9 mouse cellular contexts compared by ENCODE assay signal in the genomic region with DNA sequence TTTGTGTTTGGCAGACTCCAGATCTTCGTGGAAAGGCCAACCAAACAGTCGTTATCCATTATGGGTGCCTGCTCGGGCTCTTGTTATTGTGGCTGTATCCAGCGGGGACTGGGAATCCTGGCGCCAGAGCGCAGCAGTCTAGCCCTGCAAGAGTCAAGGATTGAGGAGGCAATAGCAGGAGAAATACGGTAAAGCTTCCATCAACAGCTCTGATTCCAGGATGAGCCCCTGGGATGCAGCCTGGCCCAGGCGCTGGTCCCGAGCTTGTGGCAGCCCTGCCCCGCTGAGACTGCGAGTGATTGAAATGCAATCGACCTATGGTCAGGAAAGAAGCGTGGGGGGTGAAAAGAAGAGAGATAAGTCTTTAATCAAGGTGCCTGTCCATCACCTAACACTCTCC.
DNase-seq lines count a peak whose midpoint lies in the region; ATAC-seq and TF ChIP-seq lines count a peak whose summit lies in the region.
"Had no signal": no experiment of that assay in that cellular context is flagged by ENCODE, and none has a peak within 500 bp of the region (broad histone marks: within the 10 kb centered on the region; RNA-seq: fewer than 3 reads in every experiment).

No protein-coding gene starts in this region.

- WGBS in lung, embryonic 14.5 days, result under 1% methylated on average over 13 of the region's 13 CpGs
- WGBS in heart, embryonic 15.5 days, result 4% methylated on average over 13 of the region's 13 CpGs
- 2% methylated on average over 13 of the region's 13 CpGs for WGBS in midbrain, embryonic 14.5 days

- H3K4me1 ChIP-seq in lung, embryonic 14.5 days (ENCODE audit: insufficient read depth), result 0 out of 2 replicates have a peak, but pooled peaks cover 4% of the 10 kb centered on the region
- peaks cover 16% of the 10 kb centered on the region for H3K4me1 ChIP-seq in heart, embryonic 15.5 days (replicated peaks)
- H3K4me1 ChIP-seq in midbrain, embryonic 14.5 days (ENCODE audit: control insufficient read depth, insufficient read depth, low read length), result peaks cover 8% of the 10 kb centered on the region; the same call in 1 of the 2 replicates

- no peaks in the 10 kb centered on the region for H3K36me3 ChIP-seq in lung, embryonic 14.5 days (ENCODE audit: insufficient read depth)
- H3K36me3 ChIP-seq in heart, embryonic 15.5 days, result no peaks in the 10 kb centered on the region
- no peaks in the 10 kb centered on the region for H3K36me3 ChIP-seq in midbrain, embryonic 14.5 days (ENCODE audit: control insufficient read depth, insufficient read depth, low read length)
- H3K36me3 ChIP-seq: midbrain, embryonic 12.5 days had no signal

- H3K27me3 ChIP-seq in lung, embryonic 14.5 days (ENCODE audit: insufficient read depth, low read length), result no peaks in the 10 kb centered on the region
- peaks cover 34% of the 10 kb centered on the region for H3K27me3 ChIP-seq in heart, embryonic 15.5 days
- H3K27me3 ChIP-seq in midbrain, embryonic 14.5 days (ENCODE audit: control insufficient read depth, insufficient read depth, low read length), result peaks cover 38% of the 10 kb centered on the region

- H3K27ac ChIP-seq in lung, embryonic 14.5 days (ENCODE audit: low read depth), result no peak overlapping the region
- no peak overlapping the region for H3K27ac ChIP-seq in heart, embryonic 15.5 days
- no peak overlapping the region for H3K27ac ChIP-seq in midbrain, embryonic 14.5 days (replicated peaks; ENCODE audit: low read depth, low read length)
- H3K27ac ChIP-seq: midbrain, embryonic 12.5 days had no signal

- TF ChIP-seq CTCF in lung, embryonic 14.5 days (IDR thresholded peaks at IDR 0.05; ENCODE audit: low read depth), result no peak

- H3K9me3 ChIP-seq in lung, embryonic 14.5 days (ENCODE audit: low read depth, low read length), result no peaks in the 10 kb centered on the region
- H3K9me3 ChIP-seq in heart, embryonic 15.5 days (replicated peaks), result no peaks in the 10 kb centered on the region
- no peaks in the 10 kb centered on the region for H3K9me3 ChIP-seq in midbrain, embryonic 14.5 days (ENCODE audit: control insufficient read depth, low read length)
- H3K9me3 ChIP-seq: midbrain, embryonic 12.5 days had no signal

- peak; percentile 18; the same call in 1 of the 2 replicates for ATAC-seq in lung, embryonic 14.5 days (ENCODE audit: insufficient read depth)
- ATAC-seq in heart, embryonic 15.5 days (replicated peaks; ENCODE audit: insufficient number of reproducible peaks, insufficient read depth, low FRiP score, low read depth), result 0 out of 2 replicates have a peak, but pooled peaks have one; percentile 23
- no peak for ATAC-seq in midbrain, embryonic 14.5 days (ENCODE audit: low FRiP score, low TSS enrichment)

- H3K9ac ChIP-seq in lung, embryonic 14.5 days, result no peak overlapping the region
- H3K9ac ChIP-seq in heart, embryonic 15.5 days, result no peak overlapping the region
- no peak overlapping the region for H3K9ac ChIP-seq in midbrain, embryonic 14.5 days (replicated peaks; ENCODE audit: low read length)
- H3K9ac ChIP-seq: midbrain, embryonic 12.5 days had no signal

- no peak overlapping the region for H3K4me3 ChIP-seq in lung, embryonic 14.5 days (ENCODE audit: low read depth, low read length)
- H3K4me3 ChIP-seq in heart, embryonic 15.5 days, result no peak overlapping the region
- no peak overlapping the region for H3K4me3 ChIP-seq in midbrain, embryonic 14.5 days (replicated peaks; ENCODE audit: low read depth, low read length)
- H3K4me3 ChIP-seq: midbrain, embryonic 12.5 days had no signal

- no peak overlapping the region for H3K4me2 ChIP-seq in lung, embryonic 14.5 days
- 0 out of 2 replicates have a peak overlapping the region, but pooled peaks have one; percentile 20 for H3K4me2 ChIP-seq in heart, embryonic 15.5 days
- no peak overlapping the region for H3K4me2 ChIP-seq in midbrain, embryonic 14.5 days (ENCODE audit: low read length)
- H3K4me2 ChIP-seq: midbrain, embryonic 12.5 days had no signal

- peak; percentile 49 to 65 for DNase-seq in cerebellum, postnatal 10 days
- DNase-seq in cerebellum, adult 9-11 months, result no peak
- DNase-seq in lung, embryonic 14.5 days, result peak; percentile 79
- DNase-seq in lung, adult 18-20 months, result no peak
- DNase-seq in midbrain, embryonic 14.5 days, result peak; percentile 51
- no peak for DNase-seq in layer of hippocampus, adult 11-12 months (ENCODE audit: low spot score)
- no peak for DNase-seq in cerebellum, adult 9-10 months

Comparison
In these comparisons a context has a peak if more than half of its experiments do, and no peak if none do; other contexts are left out.
1. DNase-seq: peak in cerebellum, postnatal 10 days (2 of 2), lung, embryonic 14.5 days (single experiment) and midbrain, embryonic 14.5 days (single experiment); none in cerebellum, adult 9-11 months (single experiment), lung, adult 18-20 months (0 of 2), layer of hippocampus, adult 11-12 months (single experiment) and cerebellum, adult 9-10 months (single experiment).